Mouse (Mus musculus) heart, embryonic 11.5 days (tissue): ENCODE measurements around the gene Tspan13. TPM values are rescaled to one million over a fixed set of nuclear protein-coding genes. Genes with fewer than 3 reads are reported as not detected.

Source experiments
- ATAC-seq: fragments of 200-750 bp; cut with Nextera tagmentation; replicated peaks from 2 replicates; pipeline ENCODE4 v1.8.0; 2017; ENCODE audit warnings: moderate library complexity; ENCODE audit not compliant: insufficient number of reproducible peaks, low FRiP score, low TSS enrichment
- H3K27ac ChIP-seq: fragments of 300-500 bp; sonication (generic); 2 replicates; pipeline ENCODE4 v1.5.1; 2014; ENCODE audit warnings: mild to moderate bottlenecking, low read depth, low read length
- H3K27me3 ChIP-seq: fragments of 300-500 bp; sonication (generic); 2 replicates; pipeline ENCODE4 v1.6.1; 2014; ENCODE audit warnings: mild to moderate bottlenecking, low read length, mixed read lengths; ENCODE audit not compliant: control insufficient read depth, insufficient read depth
- H3K36me3 ChIP-seq: fragments of 300-500 bp; sonication (generic); 2 replicates; pipeline ENCODE4 v1.6.1; 2014; ENCODE audit warnings: mild to moderate bottlenecking, low read length, moderate library complexity, mixed read lengths; ENCODE audit not compliant: control insufficient read depth, insufficient read depth
- H3K4me1 ChIP-seq: fragments of 300-500 bp; sonication (generic); 2 replicates; pipeline ENCODE4 v1.6.1; 2014; ENCODE audit warnings: low read length; ENCODE audit not compliant: control insufficient read depth, insufficient read depth
- H3K4me2 ChIP-seq: fragments of 300-500 bp; sonication (generic); 2 replicates; pipeline ENCODE4 v1.6.1; 2014; ENCODE audit warnings: mild to moderate bottlenecking, moderate library complexity
- H3K4me3 ChIP-seq: fragments of 300-500 bp; sonication (generic); 2 replicates; pipeline ENCODE4 v1.5.1; 2014; ENCODE audit warnings: low read depth, low read length
- H3K9ac ChIP-seq: fragments of 300-500 bp; sonication (generic); 2 replicates; pipeline ENCODE4 v1.6.1; 2014; ENCODE audit warnings: mild to moderate bottlenecking, low read depth, low read length, moderate library complexity
- H3K9me3 ChIP-seq: fragments of 300-500 bp; sonication (generic); replicated peaks from 2 replicates; pipeline ENCODE4 v1.6.1; 2016; ENCODE audit warnings: low read length; ENCODE audit not compliant: control insufficient read depth
- WGBS: fragments of 180-500 bp; shearing (Covaris S2); extraction: QIAGEN DNeasy Blood & Tissue Kit; methylation state at CpG from one replicate; pipeline ENCODE4 v1.1.7; 2014; ENCODE audit not compliant: insufficient replicate concordance; 5-methylcytosine and 5-hydroxymethylcytosine counted together
- polyA plus RNA-seq: library from polyadenylated mRNA; unstranded; fragments of >200 nt; fragmentation: Nextera tagmentation; extraction: Ambion mirVana; gene quantifications from 2 replicates; pipeline ENCODE4 v1.2.1, GENCODE M21; 2014

Gene Tspan13
- polyA plus RNA-seq, 1 experiment from 2014 or later = 77.2 TPM

DNA sequence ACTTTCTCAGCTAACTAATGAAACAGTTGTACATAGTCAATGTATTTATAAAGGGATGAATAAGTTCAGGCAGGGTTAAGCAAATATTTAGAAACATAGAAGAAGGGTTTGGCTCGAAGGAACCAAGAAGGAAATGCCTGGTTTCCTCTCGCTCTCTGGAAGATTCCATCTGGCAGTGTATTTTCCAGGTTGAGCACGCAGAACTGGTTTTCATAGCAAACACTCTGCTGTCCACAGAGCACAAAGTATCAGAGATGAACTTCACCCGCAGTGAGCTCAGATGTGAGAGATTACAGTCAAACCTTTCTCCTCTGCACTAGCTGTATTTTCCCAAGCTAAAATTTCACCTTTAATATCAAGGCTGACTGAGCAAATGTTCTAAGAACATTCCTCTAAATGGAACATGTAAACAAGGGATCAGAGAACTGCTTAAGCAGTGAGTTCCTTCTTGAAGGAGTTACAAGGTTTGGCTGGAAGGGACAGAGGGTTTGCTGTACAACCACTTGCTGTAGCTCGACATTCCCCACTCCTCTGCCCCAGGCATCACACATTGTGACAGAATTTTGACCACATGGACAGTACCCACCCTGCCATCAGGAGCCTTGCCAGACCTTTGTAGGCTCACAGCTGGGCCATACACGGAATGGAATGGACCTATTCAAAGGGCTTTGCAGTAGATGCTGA lies 33.8 kb downstream of the Tspan13 start:
- H3K36me3 ChIP-seq = no peaks in the 10 kb centered on the region; the same call in 1 of the 2 replicates
- H3K27me3 ChIP-seq = no peaks in the 10 kb centered on the region
- ATAC-seq = no peak
- H3K4me1 ChIP-seq = peaks cover 6% of the 10 kb centered on the region; the same call in 1 of the 2 replicates
- no peak overlapping the region for H3K9ac ChIP-seq
- H3K9me3 ChIP-seq = no peaks in the 10 kb centered on the region
- H3K4me3 ChIP-seq = no peak overlapping the region
- H3K4me2 ChIP-seq = no peak overlapping the region
- no peak overlapping the region for H3K27ac ChIP-seq
- 55% methylated on average over 6 of the region's 6 CpGs for WGBS

DNA sequence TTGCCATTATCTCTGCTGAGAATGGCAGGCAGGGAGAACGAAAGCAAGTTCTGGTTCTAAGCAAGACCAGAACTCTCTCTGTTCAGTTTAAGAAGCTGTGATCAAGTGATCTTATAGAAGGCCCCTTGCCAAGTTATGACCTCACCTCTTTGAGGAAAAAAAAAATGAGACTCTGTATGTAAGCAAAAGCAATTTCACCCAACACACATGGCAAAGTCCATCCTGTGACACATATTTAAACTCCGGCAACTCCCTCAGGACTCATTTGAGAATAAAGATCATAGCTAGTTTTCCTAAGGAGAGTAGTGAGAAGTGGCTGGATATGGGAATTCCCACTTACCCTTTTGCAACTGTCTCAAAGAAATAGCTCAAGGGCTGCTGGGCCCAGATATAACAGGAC lies 34.7 kb downstream of the Tspan13 start:
- no peak overlapping the region for H3K27ac ChIP-seq
- H3K9me3 ChIP-seq = no peaks in the 10 kb centered on the region
- WGBS = 74% methylated on average over 2 of the region's 2 CpGs
- no peak overlapping the region for H3K4me3 ChIP-seq
- ATAC-seq = no peak
- H3K9ac ChIP-seq = no peak overlapping the region
- H3K27me3 ChIP-seq = no peaks in the 10 kb centered on the region
- H3K4me1 ChIP-seq = peaks cover 6% of the 10 kb centered on the region; the same call in 1 of the 2 replicates
- no peaks in the 10 kb centered on the region; the same call in 1 of the 2 replicates for H3K36me3 ChIP-seq
- no peak overlapping the region for H3K4me2 ChIP-seq

DNA sequence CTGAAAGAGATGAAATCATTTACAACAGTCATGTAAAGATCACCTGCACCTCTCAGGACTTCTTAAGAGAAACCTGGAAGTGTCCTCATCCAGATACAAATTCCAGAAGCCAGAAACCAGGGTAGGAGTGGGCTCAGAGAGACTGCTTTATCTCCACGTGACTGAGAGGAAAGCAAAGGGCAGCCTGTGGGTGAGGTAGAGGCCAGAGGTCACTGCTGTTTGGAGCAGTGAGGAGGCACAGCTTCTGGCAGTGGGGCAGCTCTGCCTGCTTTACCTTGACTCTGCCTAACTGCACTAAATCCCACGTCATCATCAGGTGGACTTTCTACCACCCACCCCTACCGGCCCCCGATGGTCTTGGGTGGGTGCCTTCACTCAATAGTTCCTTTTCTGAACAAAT lies 37.6 kb downstream of the Tspan13 start:
- no peak overlapping the region for H3K4me3 ChIP-seq
- WGBS = 57% methylated on average over 4 of the region's 4 CpGs
- no peak for ATAC-seq

DNA sequence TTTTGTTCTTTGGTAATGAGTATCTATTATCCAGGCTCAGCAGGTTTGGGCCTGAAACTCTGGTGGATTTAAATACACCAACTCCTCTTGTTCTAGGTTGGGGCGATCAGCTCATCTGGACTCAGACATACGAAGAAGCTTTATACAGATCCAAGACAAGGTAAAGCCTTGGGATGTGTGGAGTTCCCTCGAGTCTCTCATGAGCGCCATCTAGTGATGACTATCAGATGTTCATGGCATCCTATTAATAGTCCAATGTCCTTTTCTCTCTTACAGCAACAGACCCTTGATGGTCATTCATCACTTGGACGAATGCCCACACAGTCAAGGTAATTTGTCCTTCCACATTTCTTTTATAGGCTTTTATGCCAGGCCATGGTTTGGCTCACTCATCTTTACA lies 46.5 kb downstream of the Tspan13 start:
- Histone ChIP-seq H3K27me3 (no peaks in the 10 kb centered on the region), H3K9me3 (no peaks in the 10 kb centered on the region), H3K4me2 (no peak overlapping the region), H3K27ac (no peak overlapping the region), H3K4me1 (no peaks in the 10 kb centered on the region), H3K36me3 (no peaks in the 10 kb centered on the region), H3K9ac (no peak overlapping the region), H3K4me3 (no peak overlapping the region)
- ATAC-seq = no peak
- WGBS = 30% methylated on average over 5 of the region's 5 CpGs

More for the DNA sequence above, 37.6 kb downstream of the Tspan13 start:
- Histone ChIP-seq H3K4me2 (no peak overlapping the region), H3K36me3 (no peaks in the 10 kb centered on the region), H3K9me3 (no peaks in the 10 kb centered on the region), H3K4me1 (peaks cover 6% of the 10 kb centered on the region; the same call in 1 of the 2 replicates), H3K9ac (no peak overlapping the region), H3K27me3 (no peaks in the 10 kb centered on the region), H3K27ac (no peak overlapping the region)

DNA sequence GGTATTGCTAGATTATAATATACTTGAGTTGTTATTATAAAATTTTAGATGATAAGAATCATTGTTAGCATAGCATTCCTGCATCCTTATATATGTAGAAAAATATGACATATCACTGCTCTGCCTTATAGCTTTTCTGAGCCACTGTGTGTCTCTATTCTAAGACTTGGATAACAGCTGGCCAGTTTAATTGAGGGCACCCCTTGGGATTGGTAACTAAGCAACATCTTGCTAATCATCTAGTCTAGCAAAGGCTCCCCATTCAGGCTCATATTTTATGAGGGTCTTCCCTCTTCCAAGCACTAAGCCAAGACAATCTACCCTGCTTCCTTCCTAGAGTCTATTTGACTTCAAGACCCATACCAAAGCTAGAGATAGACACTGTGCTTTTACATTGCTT lies 48.2 kb downstream of the Tspan13 start:
- H3K4me2 ChIP-seq = no peak overlapping the region
- no peak overlapping the region for H3K4me3 ChIP-seq
- H3K9me3 ChIP-seq = no peaks in the 10 kb centered on the region
- H3K4me1 ChIP-seq = no peaks in the 10 kb centered on the region
- H3K27me3 ChIP-seq = no peaks in the 10 kb centered on the region
- no peak overlapping the region for H3K27ac ChIP-seq
- H3K36me3 ChIP-seq = no peaks in the 10 kb centered on the region
- H3K9ac ChIP-seq = no peak overlapping the region
- ATAC-seq = no peak

DNA sequence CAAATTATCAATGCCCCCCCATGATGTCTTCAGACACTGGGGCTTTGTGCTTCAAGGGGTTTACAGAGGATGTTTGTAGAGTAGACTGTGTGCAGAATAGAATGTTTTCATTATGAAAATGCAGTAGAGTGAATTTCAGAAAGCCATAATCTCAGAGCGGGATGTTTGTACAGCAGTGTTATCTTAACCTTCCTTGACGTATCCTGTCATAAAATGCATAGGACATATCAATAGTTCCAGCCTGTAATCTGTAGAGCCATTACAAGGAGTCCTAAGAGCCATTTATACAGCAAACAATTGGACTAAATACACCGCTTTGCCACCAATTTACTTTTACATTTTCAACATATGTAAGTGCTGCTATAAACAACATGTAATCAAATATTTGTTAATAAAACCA lies 48.7 kb downstream of the Tspan13 start:
- Histone ChIP-seq H3K4me2 (no peak overlapping the region), H3K27me3 (no peaks in the 10 kb centered on the region), H3K36me3 (no peaks in the 10 kb centered on the region), H3K9ac (no peak overlapping the region), H3K4me3 (no peak overlapping the region), H3K27ac (no peak overlapping the region), H3K9me3 (no peaks in the 10 kb centered on the region), H3K4me1 (no peaks in the 10 kb centered on the region)
- WGBS = 69% methylated on average over 3 of the region's 3 CpGs
- ATAC-seq = no peak

DNA sequence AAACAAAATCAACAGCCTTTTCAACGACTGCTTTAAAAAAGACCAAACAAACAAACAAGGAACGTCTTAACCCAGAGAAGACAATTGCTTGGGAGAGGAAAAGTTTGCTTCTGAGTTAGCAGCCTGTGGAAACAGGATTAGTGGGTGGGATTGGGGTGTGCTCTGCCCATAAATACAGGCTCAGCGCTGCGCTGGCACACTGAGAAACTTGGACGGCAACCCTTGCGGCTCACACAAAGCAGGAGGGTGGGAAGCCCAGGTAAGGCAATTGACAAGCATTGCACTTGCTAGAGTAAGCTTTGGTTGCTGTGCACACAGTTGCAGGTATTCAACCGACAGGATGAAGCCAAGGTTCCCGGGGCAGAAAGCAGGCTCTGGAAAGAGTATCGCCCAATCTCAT lies 49.6 kb downstream of the Tspan13 start, which contains the start of gene Agr2:
Agr2 (plus strand) TSS at position 197 of the 400 bp plus-strand sequence.
- 70% methylated on average over 9 of the region's 9 CpGs for WGBS
- Histone ChIP-seq H3K9me3 (no peaks in the 10 kb centered on the region), H3K4me1 (no peaks in the 10 kb centered on the region), H3K4me3 (no peak within 1 kb of the TSS), H3K27me3 (no peaks in the 10 kb centered on the region), H3K27ac (no peak within 1 kb of the TSS), H3K36me3 (no peaks in the 10 kb centered on the region), H3K9ac (no peak within 1 kb of the TSS), H3K4me2 (no peak within 1 kb of the TSS)
- no peak for ATAC-seq

DNA sequence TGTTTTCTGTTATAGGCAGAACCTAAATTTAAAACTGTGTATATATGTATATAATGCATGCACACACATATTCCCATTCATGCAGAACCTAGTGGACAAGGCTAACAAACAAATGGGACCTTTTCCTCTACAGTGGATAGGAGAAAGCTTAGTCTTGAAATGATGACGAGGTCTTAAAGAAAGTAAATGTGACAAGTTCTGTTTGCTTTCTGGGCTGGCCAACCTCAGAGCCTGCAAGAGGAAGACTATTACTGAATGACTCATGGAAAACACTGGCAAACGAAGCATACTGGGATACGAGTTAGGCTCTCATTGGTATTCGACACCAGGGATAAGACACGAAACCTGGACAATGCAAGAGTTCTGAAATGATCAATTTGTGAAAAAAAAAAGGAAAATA lies 57.6 kb downstream of the Tspan13 start:
- Histone ChIP-seq H3K9me3 (no peaks in the 10 kb centered on the region), H3K9ac (no peak overlapping the region), H3K36me3 (no peaks in the 10 kb centered on the region), H3K27me3 (no peaks in the 10 kb centered on the region), H3K4me2 (no peak overlapping the region), H3K27ac (no peak overlapping the region), H3K4me1 (no peaks in the 10 kb centered on the region), H3K4me3 (no peak overlapping the region)
- WGBS = 83% methylated on average over 5 of the region's 5 CpGs
- no peak for ATAC-seq

DNA sequence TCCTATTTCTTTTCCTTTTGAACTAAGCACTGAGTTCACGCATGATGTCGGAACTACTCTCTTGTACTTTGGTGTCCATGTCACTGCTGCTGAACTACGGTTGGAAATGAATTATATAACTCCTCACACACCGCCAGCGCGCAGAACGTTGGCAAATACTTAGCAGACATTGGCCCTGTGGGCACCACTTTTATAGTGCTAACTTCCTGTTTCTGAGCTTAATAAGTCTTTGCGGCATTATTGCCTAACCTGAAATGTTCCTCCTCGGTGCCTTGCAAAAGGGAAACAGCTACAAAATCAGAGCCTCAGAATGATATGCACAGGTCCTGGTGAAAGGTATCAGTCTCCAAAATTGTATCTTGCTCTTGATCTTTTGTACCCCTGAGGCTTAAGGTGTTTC lies 58.8 kb downstream of the Tspan13 start:
- H3K9ac ChIP-seq = no peak overlapping the region
- ATAC-seq = no peak
- no peak overlapping the region for H3K27ac ChIP-seq
- H3K27me3 ChIP-seq = no peaks in the 10 kb centered on the region
- H3K4me2 ChIP-seq = no peak overlapping the region
- no peak overlapping the region for H3K4me3 ChIP-seq
- 91% methylated on average over 9 of the region's 9 CpGs for WGBS
- no peaks in the 10 kb centered on the region for H3K9me3 ChIP-seq
- H3K4me1 ChIP-seq = no peaks in the 10 kb centered on the region
- no peaks in the 10 kb centered on the region for H3K36me3 ChIP-seq
